Mouse (Mus musculus) heart, embryonic 14.5 days (tissue): Measurements from ENCODE around the gene Duxf3. TPM values are rescaled to one million over a fixed set of nuclear protein-coding genes. Genes with fewer than 3 reads are reported as not detected.
"Not testable (repeated sequence)": the region's sequence is repeated elsewhere in the genome, so short reads cannot be mapped to it uniquely, and the experiment has no call there.

Experiments
- ATAC-seq: fragments of 200-750 bp; cut with Nextera tagmentation; 2 replicates; pipeline ENCODE4 v1.8.0; 2017; ENCODE audit warnings: low read depth, moderate TSS enrichment; ENCODE audit not compliant: insufficient number of reproducible peaks, insufficient read depth, low FRiP score
- H3K27ac ChIP-seq, 2 experiments: fragments of 200-500 bp in 1 of 2; fragments of 300-500 bp in 1 of 2; sonication (generic) in 1 of 2; replicated peaks in 1 of 2; 2 replicates each; pipeline ENCODE4 v1.5.1; 2012 to 2014; ENCODE audit warnings: low read depth in 2 of 2, low read length in 2 of 2, control low read depth in 1 of 2, mild to moderate bottlenecking in 1 of 2, mixed read lengths in 1 of 2; ENCODE audit not compliant: control insufficient read depth in 1 of 2, insufficient read depth in 1 of 2
- H3K27me3 ChIP-seq: fragments of 300-500 bp; sonication (generic); 2 replicates; pipeline ENCODE4 v1.6.1; 2014; ENCODE audit warnings: mild to moderate bottlenecking, low read length, control low read depth; ENCODE audit not compliant: control insufficient read depth, insufficient read depth
- H3K36me3 ChIP-seq: fragments of 300-500 bp; sonication (generic); 2 replicates; pipeline ENCODE4 v1.6.1; 2014; ENCODE audit warnings: mild to moderate bottlenecking, control low read depth, low read length, mixed read lengths; ENCODE audit not compliant: control insufficient read depth, insufficient read depth
- H3K4me1 ChIP-seq, 2 experiments: fragments of 200-500 bp in 1 of 2; fragments of 300-500 bp in 1 of 2; sonication (generic) in 1 of 2; 2 replicates each; pipeline ENCODE4 v1.6.1; 2012 to 2014; ENCODE audit warnings: low read length in 2 of 2, control low read depth in 1 of 2, mixed read lengths in 1 of 2; ENCODE audit not compliant: control insufficient read depth in 2 of 2, insufficient read depth in 2 of 2
- H3K4me2 ChIP-seq: fragments of 300-500 bp; sonication (generic); 2 replicates; pipeline ENCODE4 v1.6.1; 2014; ENCODE audit warnings: mild to moderate bottlenecking, low read length
- H3K4me3 ChIP-seq, 2 experiments: fragments of 200-500 bp in 1 of 2; fragments of 300-500 bp in 1 of 2; sonication (generic) in 1 of 2; 2 replicates each; pipeline ENCODE4 v1.5.1; 2012 to 2014; ENCODE audit warnings: low read length in 2 of 2, mild to moderate bottlenecking in 2 of 2, control low read depth in 1 of 2, low read depth in 1 of 2, moderate library complexity in 1 of 2; ENCODE audit not compliant: control insufficient read depth in 1 of 2, insufficient read depth in 1 of 2
- H3K9ac ChIP-seq: fragments of 300-500 bp; sonication (generic); 2 replicates; pipeline ENCODE4 v1.6.1; 2014; ENCODE audit warnings: mild to moderate bottlenecking, low read length
- H3K9me3 ChIP-seq: fragments of 300-500 bp; sonication (generic); 2 replicates; pipeline ENCODE4 v1.6.1; 2016; ENCODE audit warnings: low read length, control low read depth; ENCODE audit not compliant: control insufficient read depth
- WGBS: fragments of 180-500 bp; shearing (Covaris S2); extraction: QIAGEN DNeasy Blood & Tissue Kit; methylation state at CpG from one replicate; pipeline ENCODE4 v1.1.7; 2014; 5-methylcytosine and 5-hydroxymethylcytosine counted together
- polyA plus RNA-seq: library from polyadenylated mRNA; unstranded; fragments of >200 nt; fragmentation: Nextera tagmentation; extraction: Ambion mirVana; gene quantifications from 2 replicates; pipeline ENCODE4 v1.2.1, GENCODE M21; 2014

The Duxf3 gene
- not detected in 2 replicates for polyA plus RNA-seq

DNA sequence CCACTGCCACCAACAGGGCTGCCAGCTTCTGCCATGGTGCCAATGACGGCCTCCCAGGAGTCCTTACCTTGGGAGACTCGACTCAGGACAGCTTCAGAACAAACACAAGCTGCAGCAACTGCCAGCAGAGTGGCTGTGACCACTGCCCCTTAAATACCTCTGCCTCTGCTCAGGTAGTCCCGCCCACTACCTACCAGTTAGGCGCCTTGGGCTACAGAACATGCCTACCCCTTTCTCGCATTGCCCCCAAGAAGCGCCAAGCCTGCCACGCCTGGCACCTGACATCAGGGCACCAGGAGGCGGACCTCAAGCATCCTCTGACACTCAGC is at the start of gene Duxf3:
Gene Duxf3 (minus strand): TSS at position 35 of the 329 bp plus-strand sequence.
- 63% methylated on average over 4 of the region's 8 CpGs for WGBS
- not testable (repeated sequence) for H3K36me3 ChIP-seq
- peak; percentile 45 for ATAC-seq

GRCm38 (mm10) chr10:58282238-58282637 is 49.8 kb upstream of the Duxf3 start:
- Histone ChIP-seq H3K9ac (no peak overlapping the region), H3K4me1 (no peaks in the 10 kb centered on the region), H3K4me3 (no peak overlapping the region), H3K4me2 (no peak overlapping the region), H3K27ac (no peak overlapping the region), H3K36me3 (peaks cover 76% of the 10 kb centered on the region), H3K9me3 (no peaks in the 10 kb centered on the region), H3K27me3 (no peaks in the 10 kb centered on the region)
- ATAC-seq: no peak
- WGBS: 94% methylated on average over 7 of the region's 7 CpGs

More for the DNA sequence above, at the start of gene Duxf3:
- not testable (repeated sequence) for H3K27ac ChIP-seq, H3K4me1 ChIP-seq, H3K4me2 ChIP-seq, H3K9ac ChIP-seq, H3K4me3 ChIP-seq, H3K27me3 ChIP-seq
- H3K9me3 ChIP-seq: peaks cover 18% of the 10 kb centered on the region

DNA sequence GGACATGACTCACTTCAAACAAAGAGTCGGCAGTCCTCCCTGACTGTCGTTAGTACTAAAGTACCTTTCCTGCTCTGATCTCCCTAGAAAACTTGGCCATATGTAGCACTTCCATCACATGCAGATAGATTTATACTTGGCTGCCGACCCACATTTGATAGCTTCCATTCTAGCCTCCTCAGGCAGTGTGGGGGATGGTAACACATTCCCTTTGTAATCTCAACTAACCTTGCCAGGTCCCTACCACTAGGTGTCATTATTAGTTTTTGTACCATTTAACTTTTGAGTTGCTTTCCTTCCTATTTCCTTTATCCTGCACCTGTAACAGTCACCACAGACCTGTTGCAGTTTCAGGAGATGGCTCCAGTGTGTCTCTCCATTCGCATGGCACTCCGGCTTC is 26.0 kb upstream of the Duxf3 start:
- no peak for ATAC-seq
- no peak overlapping the region for H3K4me2 ChIP-seq
- WGBS: 62% methylated on average over 5 of the region's 5 CpGs
- no peak overlapping the region for H3K9ac ChIP-seq
- H3K9me3 ChIP-seq: no peaks in the 10 kb centered on the region
- H3K27ac ChIP-seq: no peak overlapping the region
- H3K4me3 ChIP-seq: no peak overlapping the region
- no peaks in the 10 kb centered on the region for H3K27me3 ChIP-seq
- H3K4me1 ChIP-seq: peaks cover 2 to 11% of the 10 kb centered on the region in 2 experiments; a peak in 3 of 4 replicates
- peaks cover 47% of the 10 kb centered on the region for H3K36me3 ChIP-seq

GRCm38 (mm10) chr10:58255954-58256353 is 23.5 kb upstream of the Duxf3 start:
- Histone ChIP-seq H3K4me2 (peak overlapping the region; percentile 58), H3K27ac (peak overlapping the region; percentile 74 to 84), H3K9me3 (no peaks in the 10 kb centered on the region), H3K4me1 (peaks cover 2 to 11% of the 10 kb centered on the region in 2 experiments; a peak in 3 of 4 replicates), H3K4me3 (peak overlapping the region; percentile 72 to 99), H3K36me3 (peaks cover 27% of the 10 kb centered on the region), H3K27me3 (no peaks in the 10 kb centered on the region), H3K9ac (peak overlapping the region; percentile 86)
- 3% methylated on average over 4 of the region's 4 CpGs for WGBS
- ATAC-seq: no peak; the same call in 1 of the 2 replicates

DNA sequence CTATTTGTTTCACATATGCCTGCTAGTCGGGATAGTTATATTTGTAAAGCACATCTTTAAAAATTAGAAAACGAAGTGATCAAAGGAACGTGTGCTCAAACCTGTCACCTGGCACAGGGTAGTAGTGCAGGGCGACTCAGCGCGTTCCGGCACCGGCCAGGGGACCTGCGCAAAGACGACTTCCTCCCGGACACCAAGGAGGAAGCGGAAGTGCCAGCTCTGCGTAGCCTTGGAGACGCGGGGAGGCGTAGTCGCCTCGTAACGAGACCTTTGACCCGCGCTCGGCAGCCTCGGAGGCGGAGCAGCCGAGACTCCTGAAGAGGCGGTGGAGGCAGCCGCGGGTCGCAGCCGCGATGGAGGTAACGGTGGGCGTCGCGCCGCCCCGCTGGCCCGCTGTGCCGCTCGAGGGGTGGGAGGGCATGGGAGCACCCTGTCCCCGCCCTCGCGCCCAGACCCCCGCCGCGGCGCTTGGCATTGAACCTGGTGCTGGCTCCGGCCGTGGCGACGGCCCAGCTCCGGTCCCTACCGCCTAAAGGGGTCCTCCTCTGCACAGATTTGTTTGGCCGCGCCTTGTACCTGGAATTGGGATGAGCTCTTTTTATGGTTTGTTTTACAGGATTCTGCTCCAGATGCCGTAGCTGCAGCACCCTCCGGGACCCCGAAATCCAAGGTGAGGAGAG is 22.9 kb upstream of the Duxf3 start, which contains the start of gene Gcc2:
Gene Gcc2 (plus strand): TSS at position 285 of the 680 bp plus-strand sequence.
- Histone ChIP-seq H3K4me1 (peaks cover 2 to 11% of the 10 kb centered on the region in 2 experiments; a peak in 3 of 4 replicates), H3K36me3 (peaks cover 22% of the 10 kb centered on the region), H3K4me3 (peak within 1 kb of the TSS; percentile 72 to 99), H3K9me3 (no peaks in the 10 kb centered on the region), H3K4me2 (peak within 1 kb of the TSS; percentile 58), H3K27me3 (no peaks in the 10 kb centered on the region), H3K9ac (peak within 1 kb of the TSS; percentile 86), H3K27ac (peak within 1 kb of the TSS; percentile 74 to 84)
- ATAC-seq: peak; percentile 96
- under 1% methylated on average over 54 of the region's 58 CpGs for WGBS

DNA sequence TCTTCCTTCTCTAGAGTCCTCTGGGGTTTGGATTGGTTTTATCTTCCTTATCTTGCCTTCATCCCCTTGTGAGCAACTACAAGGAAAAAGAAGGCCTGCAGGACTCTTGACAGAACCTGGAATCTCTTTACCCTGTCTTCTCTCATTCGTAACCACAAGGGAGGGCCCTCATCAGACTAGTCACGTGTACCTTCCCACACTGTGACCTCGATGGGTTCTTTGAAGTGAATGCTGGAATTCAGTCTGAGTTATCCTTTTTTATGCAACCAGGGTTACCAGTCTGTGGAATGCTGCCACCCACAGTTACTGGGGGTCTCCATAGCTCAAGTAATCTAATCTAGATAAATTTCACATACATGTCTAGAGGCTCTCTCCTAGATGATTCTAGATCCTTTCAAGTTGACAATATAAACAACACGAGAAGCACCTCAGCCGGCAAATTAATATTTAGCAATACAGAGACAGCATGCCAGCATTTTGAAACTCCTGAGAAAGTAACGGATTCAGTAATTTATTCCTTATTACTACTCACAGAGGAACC is 22.2 kb upstream of the Duxf3 start:
- Histone ChIP-seq H3K4me1 (peaks cover 2 to 11% of the 10 kb centered on the region in 2 experiments; a peak in 3 of 4 replicates), H3K4me3 (peak overlapping the region; percentile 72 to 99; a peak in 3 of 4 replicates), H3K27me3 (no peaks in the 10 kb centered on the region), H3K9ac (peak overlapping the region; percentile 86), H3K36me3 (peaks cover 16% of the 10 kb centered on the region), H3K27ac (no peak overlapping the region), H3K4me2 (peak overlapping the region; percentile 58), H3K9me3 (no peaks in the 10 kb centered on the region)
- ATAC-seq: no peak
- 38% methylated on average over 6 of the region's 6 CpGs for WGBS

- 18% methylated on average over 1 of the region's 1 CpGs for WGBS
- H3K9me3 ChIP-seq: no peaks in the 10 kb centered on the region
- no peaks in the 10 kb centered on the region for H3K36me3 ChIP-seq
- no peak overlapping the region for H3K4me3 ChIP-seq
- H3K27ac ChIP-seq: no peak overlapping the region
- H3K4me2 ChIP-seq: no peak overlapping the region
- ATAC-seq: no peak
- H3K27me3 ChIP-seq: no peaks in the 10 kb centered on the region
- H3K9ac ChIP-seq: no peak overlapping the region
- H3K4me1 ChIP-seq: peaks cover 0 to under 1% of the 10 kb centered on the region in 2 experiments; a peak in 1 of 4 replicates
Measured at GRCm38 (mm10) chr10:58249535-58249934, 17.1 kb upstream of the Duxf3 start.
